Mouse (Mus musculus) mouse trophoblast stem cell (cell line): ENCODE measurements around the gene Slc34a1.
"Not testable (repeated sequence)": the region's sequence is repeated elsewhere in the genome, so short reads cannot be mapped to it uniquely, and the experiment has no call there.

Experiments used
- in situ Hi-C, 2 experiments: fragments of 300-500 bp; cut with MseI, MboI; formaldehyde crosslinking; loops; 2 replicates in 1 of 2; 3 replicates in 1 of 2; pipeline ENCODE4 v1.15.1; 2025

Slc34a1 gene

GRCm38 (mm10) chr13:55404853-55405782 is 7.1 kb downstream of the Slc34a1 start:
- in situ Hi-C loops = loop anchor here in 1 of 2 experiments (5.0 kb wide), 1 partner anchor 62 kb away; no protein-coding TSS in a partner anchor

- in situ Hi-C loops = loop anchor here in 1 of 2 experiments (5.0 kb wide), 1 partner anchor 61 kb away; no protein-coding TSS in a partner anchor
These were observed 7.9 kb downstream of the Slc34a1 start for GRCm38 (mm10) chr13:55405783-55406390.

GRCm38 (mm10) chr13:55407341-55407740 is 9.4 kb downstream of the Slc34a1 start:
- in situ Hi-C loops = loop anchor here in 1 of 2 experiments (5.0 kb wide), 1 partner anchor 60 kb away; no protein-coding TSS in a partner anchor

- in situ Hi-C loops = loop anchor here in 1 of 2 experiments (5.0 kb wide), 1 partner anchor 59 kb away; no protein-coding TSS in a partner anchor
These were observed 10.6 kb downstream of the Slc34a1 start for GRCm38 (mm10) chr13:55408546-55409120.

GRCm38 (mm10) chr13:55411826-55412225 is 13.8 kb downstream of the Slc34a1 start:
- in situ Hi-C loops = no loop called here

- in situ Hi-C loops = no loop called here
These were observed 14.8 kb downstream of the Slc34a1 start for GRCm38 (mm10) chr13:55412643-55413307.

GRCm38 (mm10) chr13:55413333-55413732 is 15.3 kb downstream of the Slc34a1 start:
- in situ Hi-C loops = no loop called here

GRCm38 (mm10) chr13:55414743-55415380 is 16.9 kb downstream of the Slc34a1 start, which contains the start of gene Pfn3:
Gene Pfn3 (minus strand): TSS chr13:55415232.
- in situ Hi-C loops = loop anchor here in 1 of 2 experiments (5.0 kb wide), 1 partner anchor 52 kb away; no protein-coding TSS in a partner anchor

- in situ Hi-C loops = loop anchor here in 1 of 2 experiments (5.0 kb wide), 1 partner anchor 49 kb away; no protein-coding TSS in a partner anchor
These were observed 20.0 kb downstream of the Slc34a1 start for GRCm38 (mm10) chr13:55418004-55418403.

- in situ Hi-C loops = loop anchor here in 1 of 2 experiments (5.0 kb wide), 1 partner anchor 48 kb away; no protein-coding TSS in a partner anchor
These were observed 21.2 kb downstream of the Slc34a1 start for GRCm38 (mm10) chr13:55419142-55419541.

GRCm38 (mm10) chr13:55420018-55420932 is 22.3 kb downstream of the Slc34a1 start:
- in situ Hi-C loops = no loop called here

GRCm38 (mm10) chr13:55420933-55421800 is 23.2 kb downstream of the Slc34a1 start:
- in situ Hi-C loops = no loop called here

GRCm38 (mm10) chr13:55426613-55427012 is 28.6 kb downstream of the Slc34a1 start, which contains the start of gene F12:
Gene F12 (minus strand): TSS chr13:55426793.
- in situ Hi-C loops = no loop called here

- in situ Hi-C loops = no loop called here
These were observed 31.4 kb downstream of the Slc34a1 start for GRCm38 (mm10) chr13:55429226-55429888.

- in situ Hi-C loops = no loop called here
These were observed 32.6 kb downstream of the Slc34a1 start for GRCm38 (mm10) chr13:55430566-55430965.

- in situ Hi-C loops = no loop called here
These were observed 34.1 kb downstream of the Slc34a1 start for GRCm38 (mm10) chr13:55431889-55432685.

- in situ Hi-C loops = not testable (repeated sequence)
These were observed 39.2 kb downstream of the Slc34a1 start for GRCm38 (mm10) chr13:55437111-55437629.
